Mouse (Mus musculus): ENCODE data around the gene Ppp1r14d.

Ppp1r14d gene

DNA sequence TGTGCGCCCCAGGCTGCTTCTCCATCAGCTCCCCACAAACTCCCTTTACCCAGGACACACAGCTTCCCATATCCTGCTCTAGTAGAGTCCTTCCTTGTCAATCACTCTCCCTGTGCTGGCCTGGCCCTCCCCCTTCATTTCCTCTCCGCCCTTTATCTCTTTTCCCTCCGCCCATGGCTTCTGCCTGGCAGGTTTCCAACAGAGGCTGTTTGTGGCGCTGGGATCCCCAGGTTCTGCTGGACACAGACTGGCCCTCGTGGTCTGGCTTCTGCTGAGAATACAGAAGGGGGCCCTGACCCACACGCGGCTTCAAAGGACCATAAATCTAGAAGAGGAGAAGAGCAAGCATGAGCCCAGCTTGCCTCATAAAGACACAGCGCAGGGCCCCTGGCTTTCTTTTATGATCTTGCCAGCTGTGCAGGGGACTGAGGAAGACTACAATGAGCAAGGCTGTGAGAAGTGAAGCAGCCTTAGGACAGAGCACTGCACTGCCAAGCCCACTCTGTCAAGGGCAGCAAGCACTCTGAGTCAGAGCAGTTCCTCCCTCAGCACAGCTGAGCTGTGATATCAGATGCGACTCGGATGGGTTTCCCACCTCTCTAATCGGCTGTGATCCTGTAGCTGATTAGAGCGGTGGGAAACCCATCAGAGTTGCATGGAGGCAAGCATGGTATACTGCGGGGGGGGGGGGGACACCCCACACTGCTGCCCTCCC is 56.7 kb downstream of the Ppp1r14d start:
- DNase-seq (ENCODE audit: low read depth, low spot score), result no peak

GRCm38 (mm10) chr2:119172446-119172845 is 57.3 kb downstream of the Ppp1r14d start:
- DNase-seq (ENCODE audit: low read depth, low spot score), result no peak

GRCm38 (mm10) chr2:119171574-119171973 is 58.1 kb downstream of the Ppp1r14d start:
- DNase-seq (ENCODE audit: low read depth, low spot score), result no peak

DNA sequence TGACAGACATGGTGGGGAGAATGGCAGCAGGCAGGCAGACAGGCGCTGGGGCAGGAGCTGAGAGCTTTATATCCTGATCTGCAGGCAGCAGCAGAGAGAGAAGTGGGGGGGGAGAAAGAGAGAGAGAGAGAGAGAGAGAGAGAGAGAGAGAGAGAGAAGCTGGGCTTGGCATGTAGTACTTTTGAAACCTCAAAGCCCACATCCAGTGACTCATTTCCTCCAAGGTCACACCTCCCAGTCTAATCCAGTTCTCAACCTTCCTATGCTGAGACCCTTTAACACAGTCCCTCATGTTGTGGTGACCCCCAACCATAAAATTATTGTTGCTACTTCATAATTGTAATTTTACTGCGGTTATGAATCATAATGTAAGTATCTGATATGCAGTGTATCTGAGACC is 59.4 kb downstream of the Ppp1r14d start:
- DNase-seq (ENCODE audit: low read depth, low spot score), result no peak
